Mouse (Mus musculus) testis, adult 2 months (tissue): ENCODE results near the gene Pus3.

Experiments
- CTCF ChIP-seq: fragments of 200-500 bp; IDR thresholded peaks from 2 replicates; pipeline ENCODE4 v1.5.1; 2012; ENCODE audit warnings: low read depth, mild to moderate bottlenecking, inconsistent platforms, low read length, moderate library complexity; ENCODE audit not compliant: control insufficient read depth, insufficient read depth, insufficient replicate concordance
- POLR2A ChIP-seq: fragments of 200-500 bp; IDR thresholded peaks from 2 replicates; pipeline ENCODE4 v1.6.1; 2012; ENCODE audit warnings: low read depth, mild to moderate bottlenecking, inconsistent platforms, low read length, moderate library complexity; ENCODE audit not compliant: control insufficient read depth

GRCm38 (mm10) chr9:35533266-35533665, 25.1 kb upstream of the Pus3 start:
- no peak for TF ChIP-seq POLR2A
- TF ChIP-seq CTCF = no peak
